Mouse (Mus musculus): Measurements from ENCODE around the gene 1700011L22Rik. TPM values are rescaled to one million over a fixed set of nuclear protein-coding genes. Genes with fewer than 3 reads are reported as not detected.

1700011L22Rik gene
- polyA plus RNA-seq (2015; fragmentation: Nextera tagmentation; extraction: Ambion mirVana) = not detected in 2 replicates

GRCm38 (mm10) chr8:79248470-79248869 lies at the start of gene 1700011L22Rik:
TSS of gene 1700011L22Rik (minus strand) at chr8:79248570.

GRCm38 (mm10) chr8:79294610-79295275 lies 46.4 kb upstream of the 1700011L22Rik start, which contains the start of gene Mmaa:
TSS of gene Mmaa (minus strand) at chr8:79294937.

Other genes with a start within 250 kb of the 1700011L22Rik start
- gene Zfp827, start 220.1 kb downstream of the 1700011L22Rik start, polyA plus RNA-seq (2015; fragmentation: Nextera tagmentation; extraction: Ambion mirVana) = 3.1 and 3.2 TPM in 2 replicates
- gene Mmaa, start 46.4 kb upstream of the 1700011L22Rik start, polyA plus RNA-seq (2015; fragmentation: Nextera tagmentation; extraction: Ambion mirVana) = 9.3 and 10.2 TPM in 2 replicates
- gene Smad1, start 150.9 kb upstream of the 1700011L22Rik start, polyA plus RNA-seq (2015; fragmentation: Nextera tagmentation; extraction: Ambion mirVana) = 29.5 and 30.1 TPM in 2 replicates

Data from skeletal muscle tissue, postnatal 0 days (tissue).